30 mouse cellular contexts compared by ENCODE assay signal in the genomic region with DNA sequence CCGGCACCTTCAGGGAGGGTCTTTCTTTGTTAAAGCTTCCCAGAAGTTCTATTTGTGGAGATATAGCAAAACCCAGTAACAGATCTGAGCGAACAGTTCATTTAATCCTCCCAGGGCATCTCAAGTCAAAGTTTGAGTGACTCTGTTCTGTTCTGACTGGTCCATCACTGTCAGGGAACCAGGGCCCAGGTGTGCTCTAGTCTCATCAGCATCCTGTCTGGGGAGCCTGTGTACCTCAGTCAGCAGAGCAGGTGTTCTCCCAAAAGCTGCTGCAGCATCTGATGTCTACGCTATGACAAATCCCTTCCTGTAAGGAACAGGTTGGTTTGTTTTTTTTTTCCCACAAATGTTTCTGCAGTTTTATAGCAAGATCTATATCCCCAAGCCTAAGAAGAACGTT. TPM values are rescaled to one million over a fixed set of nuclear protein-coding genes. Genes with fewer than 3 reads are reported as not detected.
DNase-seq lines count a peak whose midpoint lies in the region; ATAC-seq and TF ChIP-seq lines count a peak whose summit lies in the region.
"Had no signal": no experiment of that assay in that cellular context is flagged by ENCODE, and none has a peak within 500 bp of the region (broad histone marks: within the 10 kb centered on the region; RNA-seq: fewer than 3 reads in every experiment).

No protein-coding gene starts in this region.

- peak; percentile 9 to 25 for DNase-seq in thymus, postnatal 10 days (ENCODE audit: low spot score in 2 of 2)
- DNase-seq in thymus, adult 2 months = no peak
- DNase-seq in CD4-positive, CD25-positive, alpha-beta regulatory T cell, adult 2 months (ENCODE audit: low read depth, low spot score) = peak; percentile 54
- DNase-seq in layer of hippocampus, postnatal 10 days (ENCODE audit: low spot score in 2 of 2) = no peak
- no peak for DNase-seq in lung, postnatal 0 days (ENCODE audit: low spot score)
- DNase-seq in urinary bladder, postnatal 4 days (ENCODE audit: low spot score in 2 of 2) = no peak
- DNase-seq: adrenal gland, postnatal 10 days; adrenal gland, postnatal 36 days; cerebellum, adult 11 months; cerebellum, adult 2 months; cerebellum, adult 9-11 months; cerebellum, postnatal 25 days; embryo, embryonic 11 days; gastrocnemius, postnatal 10 days; gastrocnemius, postnatal 36 days; heart, adult 2 months; heart, postnatal 14 days; heart, postnatal 4 days had no signal

- no peak overlapping the region for H3K4me2 ChIP-seq in lung, postnatal 0 days (replicated peaks; ENCODE audit: low read depth, low read length)
- H3K4me2 ChIP-seq: embryonic facial prominence, embryonic 13.5 days; forebrain, embryonic 12.5 days; forebrain, embryonic 15.5 days; heart, embryonic 13.5 days; hindbrain, embryonic 14.5 days; intestine, embryonic 15.5 days had no signal

- TF ChIP-seq POLR2A in thymus, adult 2 months (IDR thresholded peaks at IDR 0.05; ENCODE audit: control insufficient read depth, extremely low read depth, insufficient read depth, low read length, poor library complexity) = no peak

- no peak overlapping the region for H3K27ac ChIP-seq in thymus, adult 2 months (ENCODE audit: control insufficient read depth, insufficient read depth, low read length)
- H3K27ac ChIP-seq in lung, postnatal 0 days (ENCODE audit: low read length) = no peak overlapping the region
- H3K27ac ChIP-seq: embryonic facial prominence, embryonic 10.5 days; embryonic facial prominence, embryonic 13.5 days; forebrain, embryonic 12.5 days; forebrain, embryonic 15.5 days; heart, adult 2 months; heart, embryonic 10.5 days; heart, embryonic 13.5 days; hindbrain, embryonic 14.5 days; hindbrain, postnatal 0 days; intestine, embryonic 15.5 days had no signal

- no peak overlapping the region for H3K9ac ChIP-seq in lung, postnatal 0 days (replicated peaks; ENCODE audit: low read depth)
- H3K9ac ChIP-seq: embryonic facial prominence, embryonic 13.5 days; forebrain, embryonic 12.5 days; forebrain, embryonic 15.5 days; heart, embryonic 13.5 days; hindbrain, embryonic 14.5 days; intestine, embryonic 15.5 days had no signal

- 72% methylated on average over 4 of the region's 4 CpGs for WGBS in thymus, adult 2 months
- 73% methylated on average over 4 of the region's 4 CpGs for WGBS in lung, postnatal 0 days

- no peak overlapping the region for H3K4me3 ChIP-seq in thymus, adult 2 months (ENCODE audit: control insufficient read depth, insufficient read depth, low read length)
- no peak overlapping the region for H3K4me3 ChIP-seq in lung, postnatal 0 days (ENCODE audit: low read depth, low read length)
- H3K4me3 ChIP-seq: embryonic facial prominence, embryonic 10.5 days; embryonic facial prominence, embryonic 13.5 days; erythroblast, embryonic 14.5 days; forebrain, embryonic 12.5 days; forebrain, embryonic 15.5 days; heart, adult 2 months; heart, embryonic 10.5 days; heart, embryonic 13.5 days; intestine, embryonic 15.5 days had no signal

- H3K4me1 ChIP-seq in thymus, adult 2 months (replicated peaks; ENCODE audit: control insufficient read depth, insufficient read depth, low read length) = peaks cover 18% of the 10 kb centered on the region
- no peaks in the 10 kb centered on the region; the same call in none of the 2 replicates for H3K4me1 ChIP-seq in lung, postnatal 0 days (ENCODE audit: insufficient read depth, low read depth, low read length)

- TF ChIP-seq EP300 in lung, postnatal 0 days (IDR thresholded peaks at IDR 0.05) = no peak

- no peaks in the 10 kb centered on the region for H3K27me3 ChIP-seq in thymus, adult 2 months (ENCODE audit: control insufficient read depth, insufficient read depth, low read length)
- no peaks in the 10 kb centered on the region for H3K27me3 ChIP-seq in lung, postnatal 0 days (replicated peaks; ENCODE audit: insufficient read depth, low read length)
- H3K27me3 ChIP-seq: embryonic facial prominence, embryonic 13.5 days; forebrain, embryonic 12.5 days; forebrain, embryonic 15.5 days; heart, embryonic 13.5 days; intestine, embryonic 15.5 days had no signal

- no peak for TF ChIP-seq CTCF in thymus, adult 2 months (IDR thresholded peaks at IDR 0.05; ENCODE audit: borderline replicate concordance, control insufficient read depth, extremely low read depth, insufficient read depth, low read length, poor library complexity)
- no peak for TF ChIP-seq CTCF in lung, postnatal 0 days (IDR thresholded peaks at IDR 0.05)

- no peaks in the 10 kb centered on the region for H3K9me3 ChIP-seq in lung, postnatal 0 days (ENCODE audit: low read length)
- H3K9me3 ChIP-seq: embryonic facial prominence, embryonic 10.5 days; embryonic facial prominence, embryonic 13.5 days; forebrain, embryonic 12.5 days; forebrain, embryonic 15.5 days; heart, embryonic 10.5 days; heart, embryonic 13.5 days; intestine, embryonic 15.5 days had no signal

- no peaks in the 10 kb centered on the region for H3K36me3 ChIP-seq in thymus, adult 2 months (ENCODE audit: control insufficient read depth, insufficient read depth, low read length)
- H3K36me3 ChIP-seq in lung, postnatal 0 days (ENCODE audit: insufficient read depth, low read length) = no peaks in the 10 kb centered on the region
- H3K36me3 ChIP-seq: embryonic facial prominence, embryonic 10.5 days; embryonic facial prominence, embryonic 13.5 days; forebrain, embryonic 12.5 days; forebrain, embryonic 15.5 days; heart, embryonic 10.5 days; heart, embryonic 13.5 days; intestine, embryonic 15.5 days had no signal

- peak; percentile 5 for ATAC-seq in activated CD4-positive, CD25-positive, alpha-beta regulatory T cell, adult 4 months
- ATAC-seq in inflammation-experienced regulatory T-cells, adult 6 months = peak; percentile 16
- ATAC-seq in lung, postnatal 0 days = no peak
- ATAC-seq: forebrain, embryonic 15.5 days; hindbrain, postnatal 0 days; intestine, embryonic 15.5 days had no signal

RNA-seq across cellular contexts. Expression of a gene that starts 2.6 kb away (rescaled TPM):
- polyA plus RNA-seq in thymus, adult 2 months (2012; rRNA removed) = 32.7 and 42.3 TPM in 2 replicates
- polyA plus RNA-seq in activated CD4-positive, CD25-positive, alpha-beta regulatory T cell, adult 4 months (2017; shearing (Covaris generic)) = 10 to 100 TPM; 20.3 to 23.2 TPM
- polyA plus RNA-seq in inflammation-experienced regulatory T-cells, adult 6 months (2017; shearing (Covaris generic)) = 10 to 100 TPM; 29.9 to 31.2 (median 30.7) TPM
- 100 to 1,000 TPM; 311 to 324 TPM for total RNA-seq in layer of hippocampus, postnatal 10 days (2021)
- 32.5 and 35.8 TPM in 2 replicates for polyA plus RNA-seq in lung, postnatal 0 days (2015; fragmentation: Nextera tagmentation; extraction: Ambion mirVana)

RNA-seq across cellular contexts. Expression of a gene that starts 59.2 kb away (rescaled TPM):
- polyA plus RNA-seq in thymus, adult 2 months (2012; rRNA removed) = 2.1 and 2.9 TPM in 2 replicates
- 1 to 10 TPM; 5.0 to 5.4 TPM for polyA plus RNA-seq in activated CD4-positive, CD25-positive, alpha-beta regulatory T cell, adult 4 months (2017; shearing (Covaris generic))
- 1 to 10 TPM; 6.1 to 7.8 (median 7.5) TPM for polyA plus RNA-seq in inflammation-experienced regulatory T-cells, adult 6 months (2017; shearing (Covaris generic))
- total RNA-seq in layer of hippocampus, postnatal 10 days (2021) = 10 to 100 TPM in 1 of 2 experiments, 1 to 10 TPM in 1; 7.7 to 10.8 TPM
- 11.8 and 11.9 TPM in 2 replicates for polyA plus RNA-seq in lung, postnatal 0 days (2015; fragmentation: Nextera tagmentation; extraction: Ambion mirVana)

Comparison
In these comparisons a context has a peak if more than half of its experiments do, and no peak if none do; other contexts are left out.
1. DNase-seq: peak in thymus, postnatal 10 days (2 of 2) and CD4-positive, CD25-positive, alpha-beta regulatory T cell, adult 2 months (single experiment); none in thymus, adult 2 months (single experiment), layer of hippocampus, postnatal 10 days (0 of 2), lung, postnatal 0 days (single experiment) and urinary bladder, postnatal 4 days (0 of 2).